In the genomic region with DNA sequence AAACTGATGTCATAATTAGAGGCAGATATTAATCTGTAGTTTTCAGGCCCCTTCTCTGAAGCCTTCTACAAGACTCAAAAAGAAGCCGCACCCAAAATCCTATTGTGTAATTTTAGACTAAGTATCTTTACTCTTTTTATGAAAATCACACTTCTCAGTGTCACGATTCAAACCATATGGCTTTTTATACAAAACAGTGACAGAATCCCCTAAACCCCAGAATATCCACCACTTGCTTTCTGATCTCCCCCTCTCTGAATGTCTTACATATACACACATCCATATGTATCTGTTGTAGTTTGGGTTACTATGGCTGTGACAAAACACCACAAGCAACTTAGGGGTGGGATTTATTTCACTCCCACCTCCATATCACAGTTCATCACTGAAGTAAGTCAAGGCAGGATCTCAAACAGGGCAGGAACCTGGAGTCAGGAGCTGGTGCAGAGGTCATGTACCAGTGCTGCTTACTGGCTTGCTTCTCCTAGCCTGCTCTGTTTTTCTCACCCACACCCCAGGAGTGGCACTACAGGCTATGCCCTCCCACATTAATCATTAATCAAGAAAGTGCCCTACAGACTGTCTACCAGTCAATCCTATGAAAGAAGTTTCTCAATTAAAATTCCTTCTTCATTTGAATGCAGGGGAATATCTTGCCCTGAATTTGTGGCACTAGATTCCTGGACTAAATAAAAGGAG, we compare ENCODE assay signal across 14 mouse cellular contexts. TPM values are rescaled to one million over a fixed set of nuclear protein-coding genes. Genes with fewer than 3 reads are reported as not detected.
"Had no signal": no experiment of that assay in that cellular context is flagged by ENCODE, and none has a peak within 500 bp of the region (broad histone marks: within the 10 kb centered on the region; RNA-seq: fewer than 3 reads in every experiment).

No protein-coding gene starts in this region.

- H3K9ac ChIP-seq: liver, embryonic 15.5 days; midbrain, embryonic 13.5 days; stomach, embryonic 15.5 days had no signal

- ATAC-seq: intestine, embryonic 16.5 days; lung, postnatal 0 days; midbrain, embryonic 13.5 days had no signal

- H3K27me3 ChIP-seq: liver, embryonic 15.5 days; midbrain, embryonic 13.5 days; stomach, embryonic 15.5 days had no signal

- H3K4me3 ChIP-seq: left cerebral cortex, adult 2 months; limb, embryonic 10.5 days; liver, embryonic 15.5 days; midbrain, embryonic 13.5 days; stomach, embryonic 15.5 days had no signal

- DNase-seq: lung, adult 2 months; lung, postnatal 36 days; right cerebral cortex, postnatal 14 days; thymus, postnatal 36 days had no signal

- H3K4me2 ChIP-seq: liver, embryonic 11.5 days; liver, embryonic 15.5 days; midbrain, embryonic 13.5 days; stomach, embryonic 15.5 days had no signal

- H3K27ac ChIP-seq: left cerebral cortex, adult 2 months; limb, embryonic 10.5 days; liver, embryonic 15.5 days; midbrain, embryonic 13.5 days; stomach, embryonic 15.5 days had no signal

- H3K9me3 ChIP-seq: limb, embryonic 10.5 days; liver, embryonic 15.5 days; midbrain, embryonic 13.5 days; stomach, embryonic 15.5 days had no signal

- H3K4me1 ChIP-seq: limb, embryonic 10.5 days; liver, embryonic 15.5 days; midbrain, embryonic 13.5 days; stomach, embryonic 15.5 days had no signal

- H3K36me3 ChIP-seq: limb, embryonic 10.5 days; liver, embryonic 15.5 days; midbrain, embryonic 13.5 days; stomach, embryonic 15.5 days had no signal

RNA-seq across cellular contexts. Expression of a gene that starts 59.3 kb away (rescaled TPM):
- total RNA-seq: megakaryocyte progenitor cell, adult 5-6 weeks had no signal
- polyA plus RNA-seq: liver, embryonic 11.5 days; liver, embryonic 15.5 days; lung, postnatal 0 days; thymus, postnatal 0 days had no signal
